Mouse (Mus musculus) layer of hippocampus, adult 2 months (tissue): ENCODE results near the gene Inhba. TPM values are rescaled to one million over a fixed set of nuclear protein-coding genes. Genes with fewer than 3 reads are reported as not detected.

Experiments used
- DNase-seq, 2 experiments: peaks; one replicate each; pipeline ENCODE4 v3.0.0; 2022; ENCODE audit warnings: low spot score in 2 of 2
- H3K27ac ChIP-seq: fragments of 200-600 bp; 2 replicates; pipeline ENCODE4 v1.8.1; 2022
- H3K4me3 ChIP-seq: fragments of 200-600 bp; 2 replicates; pipeline ENCODE4 v1.8.1; 2022; ENCODE audit warnings: mild to moderate bottlenecking
- CTCF ChIP-seq: fragments of 200-600 bp; conservative IDR thresholded peaks from 2 replicates; pipeline ENCODE4 v1.8.1; 2022; ENCODE audit warnings: antibody characterized with exemption, mild to moderate bottlenecking, moderate library complexity
- total RNA-seq, 2 experiments: library from RNA; stranded (reverse); gene quantifications; 2 replicates each; pipeline ENCODE4 v1.2.3; 2021

Inhba gene
- total RNA-seq, 2 experiments from 2014 or later = 11.7 to 11.8 TPM

DNA sequence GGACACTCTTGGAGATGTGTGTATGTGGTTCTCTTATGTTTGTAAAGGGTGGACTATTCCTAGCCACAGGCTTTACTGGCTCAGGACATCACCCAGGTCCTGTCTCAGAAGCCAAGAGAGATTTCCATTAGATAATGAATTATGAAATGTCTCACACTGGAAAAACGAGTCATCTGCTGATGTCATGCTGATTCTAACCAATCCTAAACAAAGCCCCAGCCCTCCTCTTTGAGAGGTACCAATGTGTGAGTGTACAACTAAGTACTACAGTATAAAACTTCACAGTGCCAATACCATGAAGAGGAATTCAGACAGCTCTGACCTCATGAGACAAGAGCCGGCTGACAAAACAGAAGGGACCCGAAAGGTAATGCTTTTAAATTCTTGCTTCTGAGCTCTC is 2.5 kb downstream of the Inhba start:
- no peak overlapping the region for H3K27ac ChIP-seq
- TF ChIP-seq CTCF = no peak
- H3K4me3 ChIP-seq = no peak overlapping the region
- no peak for DNase-seq

- no peak for DNase-seq
- Histone ChIP-seq H3K4me3 (no peak overlapping the region), H3K27ac (no peak overlapping the region; the same call in 1 of the 2 replicates)
- no peak for TF ChIP-seq CTCF
Measured at GRCm38 (mm10) chr13:16016506-16016905, 4.9 kb downstream of the Inhba start.

DNA sequence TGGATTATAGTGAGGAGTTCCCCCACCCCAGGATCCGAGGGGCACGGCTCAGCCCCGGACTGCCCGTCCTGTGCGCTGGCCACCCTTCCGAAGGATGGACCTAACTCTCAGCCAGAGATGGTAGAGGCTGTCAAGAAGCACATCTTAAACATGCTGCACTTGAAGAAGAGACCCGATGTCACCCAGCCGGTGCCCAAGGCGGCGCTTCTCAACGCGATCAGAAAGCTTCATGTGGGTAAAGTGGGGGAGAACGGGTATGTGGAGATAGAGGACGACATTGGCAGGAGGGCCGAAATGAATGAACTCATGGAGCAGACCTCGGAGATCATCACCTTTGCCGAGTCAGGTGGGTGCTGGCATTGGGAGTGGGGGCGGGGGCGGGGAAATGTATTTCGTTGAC is 5.7 kb downstream of the Inhba start:
- peak overlapping the region; percentile 56 for H3K4me3 ChIP-seq
- DNase-seq = no peak
- no peak for TF ChIP-seq CTCF
- H3K27ac ChIP-seq = peak overlapping the region; percentile 80

DNA sequence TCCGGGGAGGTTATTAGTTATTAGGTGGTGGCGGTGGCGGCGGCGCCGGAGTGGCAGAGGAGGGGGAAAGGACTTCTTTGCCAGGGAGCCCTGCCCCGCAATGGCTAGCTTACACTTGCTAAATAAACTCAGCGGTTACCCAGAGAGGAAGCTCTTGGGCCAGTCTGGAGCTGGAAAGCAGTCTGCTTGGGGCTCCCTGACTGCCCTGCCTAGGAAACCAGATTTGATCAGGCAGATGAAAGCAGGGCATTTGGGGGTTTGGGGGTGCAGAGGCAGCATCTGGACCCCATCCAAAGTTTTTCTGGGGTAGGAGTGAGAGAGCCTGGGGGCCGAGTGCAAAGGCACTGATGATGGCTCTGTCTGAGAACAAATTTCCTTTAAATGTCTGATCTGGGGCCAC is 6.1 kb downstream of the Inhba start:
- peak overlapping the region; percentile 80 for H3K27ac ChIP-seq
- no peak for TF ChIP-seq CTCF
- peak in 1 of 2 experiments; percentile 55 for DNase-seq
- peak overlapping the region; percentile 56 for H3K4me3 ChIP-seq

GRCm38 (mm10) chr13:16018807-16019510 is 7.3 kb downstream of the Inhba start:
- DNase-seq = no peak
- no peak for TF ChIP-seq CTCF
- Histone ChIP-seq H3K27ac (peak overlapping the region; percentile 18; the same call in 1 of the 2 replicates), H3K4me3 (peak overlapping the region; percentile 63)

DNA sequence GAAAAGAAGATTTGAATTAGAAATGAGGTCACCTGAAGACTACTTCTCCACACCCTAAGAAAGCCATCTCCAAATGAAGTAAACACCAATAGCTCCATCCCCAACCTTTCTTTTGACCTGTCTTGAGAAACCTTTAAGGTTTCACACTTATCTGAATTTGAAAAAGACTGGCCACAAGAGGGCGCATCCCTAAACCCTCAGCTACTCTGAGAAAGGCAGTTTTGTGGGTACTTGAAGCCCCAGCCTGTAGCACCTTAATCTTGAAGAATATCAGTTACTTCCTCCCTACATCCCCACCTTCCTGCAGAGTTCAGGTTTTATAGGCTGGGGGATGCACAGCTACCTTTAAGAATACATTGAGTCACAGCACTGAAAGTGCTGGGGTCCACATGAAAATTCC is 9.0 kb downstream of the Inhba start:
- peak overlapping the region; percentile 63 for H3K4me3 ChIP-seq
- peak; percentile 84 for TF ChIP-seq CTCF
- DNase-seq = peak in 1 of 2 experiments; percentile 65
- H3K27ac ChIP-seq = peak overlapping the region; percentile 94

- TF ChIP-seq CTCF = no peak
- Histone ChIP-seq H3K27ac (peak overlapping the region; percentile 94), H3K4me3 (peak overlapping the region; percentile 63)
- DNase-seq = peak in 1 of 2 experiments; percentile 52
Measured at GRCm38 (mm10) chr13:16021181-16021580, 9.5 kb downstream of the Inhba start.

DNA sequence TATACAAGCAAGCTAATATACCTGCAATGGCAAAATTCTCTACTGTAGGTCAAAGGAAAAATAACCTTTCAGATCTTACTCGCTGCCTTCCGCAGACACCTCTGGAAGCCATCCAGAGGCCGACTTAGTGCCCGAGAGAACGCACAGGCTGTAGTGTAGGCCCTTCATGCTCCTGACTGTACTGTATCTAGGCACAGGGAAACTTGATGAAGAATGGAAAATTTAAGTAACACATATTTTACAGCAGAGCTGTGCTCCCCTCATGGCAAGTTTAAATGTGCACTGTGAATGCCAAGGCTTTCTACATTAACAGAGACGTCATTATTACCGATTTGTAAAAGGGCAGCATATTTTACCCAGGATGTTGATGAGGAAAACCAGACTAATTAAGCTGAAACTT is 10.2 kb downstream of the Inhba start:
- H3K4me3 ChIP-seq = peak overlapping the region; percentile 63
- peak overlapping the region; percentile 94 for H3K27ac ChIP-seq
- no peak for TF ChIP-seq CTCF
- DNase-seq = no peak

DNA sequence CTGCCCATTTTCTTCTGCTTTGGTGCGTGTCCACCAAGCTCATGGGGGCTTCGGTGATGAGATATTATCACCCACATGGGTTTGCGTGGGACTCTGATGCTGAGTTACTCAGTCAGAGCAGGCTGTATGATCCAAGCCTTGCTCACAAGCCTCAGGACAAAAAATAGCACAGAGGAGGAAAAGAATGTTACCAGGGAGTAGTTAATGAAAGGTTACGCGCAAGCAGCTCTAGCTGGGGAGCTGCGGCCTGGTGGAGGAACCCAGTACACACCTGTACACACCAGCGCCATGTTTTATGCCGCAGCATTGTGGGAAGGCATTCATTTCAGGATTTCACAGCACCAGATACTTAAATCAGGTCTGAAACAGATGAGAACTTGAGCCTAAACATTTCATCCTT is 10.9 kb downstream of the Inhba start:
- Histone ChIP-seq H3K4me3 (peak overlapping the region; percentile 63), H3K27ac (peak overlapping the region; percentile 94)
- TF ChIP-seq CTCF = no peak
- DNase-seq = no peak

DNA sequence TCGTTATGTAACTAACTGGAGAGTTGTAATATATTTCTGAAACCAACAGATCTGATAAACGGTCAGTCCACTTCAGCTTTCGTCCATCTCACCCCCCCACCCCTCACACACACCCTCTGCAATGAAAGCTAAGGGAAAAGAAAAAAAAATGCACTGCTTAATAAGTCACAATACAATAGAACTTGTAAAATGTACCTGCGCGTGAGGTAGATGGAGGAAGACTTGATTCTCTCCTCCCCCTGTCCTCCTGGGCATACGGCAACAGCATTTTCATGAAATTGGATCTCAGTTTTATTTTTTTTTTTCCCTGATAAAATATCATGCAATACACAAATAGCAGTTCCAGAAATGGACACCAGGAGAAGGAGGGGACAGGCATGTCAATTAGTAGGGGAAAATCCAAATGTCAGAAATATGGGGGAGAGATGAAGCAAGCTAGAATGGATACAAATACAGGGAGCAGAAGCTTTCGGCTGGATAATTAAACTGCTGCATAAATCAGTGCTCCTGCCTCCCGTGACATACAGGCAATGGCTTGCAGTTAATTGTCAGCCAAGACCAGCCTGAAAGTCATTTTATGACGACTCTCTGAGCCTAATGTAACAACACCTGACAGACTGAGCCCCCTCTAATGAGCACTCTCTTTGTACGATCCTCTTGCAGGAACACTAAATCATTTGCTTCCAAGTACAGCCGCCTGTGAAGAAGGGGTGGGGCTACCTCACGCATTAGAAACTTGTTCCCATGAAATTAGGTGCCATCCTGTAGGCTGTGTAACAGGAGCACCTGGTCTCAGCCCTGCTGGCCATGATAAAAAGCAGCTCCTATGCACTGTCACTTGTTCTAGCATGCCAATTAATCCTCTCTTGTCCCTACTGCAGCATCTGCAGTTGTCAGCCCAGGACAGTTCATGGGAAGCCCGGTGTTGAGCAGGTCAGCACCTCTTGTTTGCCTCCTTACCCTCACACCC is 11.7 kb downstream of the Inhba start:
- peak; percentile 77 for TF ChIP-seq CTCF
- Histone ChIP-seq H3K27ac (peak overlapping the region; percentile 94), H3K4me3 (peak overlapping the region; percentile 63)
- DNase-seq = peak; percentile 54 to 61

DNA sequence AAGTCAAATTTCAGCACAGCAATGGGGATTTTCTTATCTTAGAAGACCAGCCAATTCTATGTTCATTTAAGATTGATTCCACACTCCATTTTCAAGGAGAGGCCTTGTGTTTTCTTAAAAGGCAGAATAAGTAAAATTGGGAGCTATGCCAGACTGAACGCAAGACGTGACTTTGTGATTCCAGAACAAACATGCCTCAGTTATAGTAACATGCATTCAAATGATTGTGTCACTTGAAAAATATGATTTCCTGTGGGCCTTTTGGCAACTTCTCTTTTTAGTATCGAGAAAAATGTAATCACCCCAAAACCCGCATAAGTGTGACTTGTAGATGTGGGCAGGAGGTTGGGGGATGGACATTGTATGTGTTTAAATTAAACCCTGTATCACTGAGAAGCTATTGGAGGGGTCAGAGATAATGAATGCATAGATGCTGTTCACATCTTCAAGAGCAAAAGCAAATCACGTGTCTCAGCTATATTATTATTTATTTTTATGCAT is 19.0 kb downstream of the Inhba start:
- H3K27ac ChIP-seq = no peak overlapping the region
- no peak overlapping the region for H3K4me3 ChIP-seq
- DNase-seq = no peak
- TF ChIP-seq CTCF = no peak

DNA sequence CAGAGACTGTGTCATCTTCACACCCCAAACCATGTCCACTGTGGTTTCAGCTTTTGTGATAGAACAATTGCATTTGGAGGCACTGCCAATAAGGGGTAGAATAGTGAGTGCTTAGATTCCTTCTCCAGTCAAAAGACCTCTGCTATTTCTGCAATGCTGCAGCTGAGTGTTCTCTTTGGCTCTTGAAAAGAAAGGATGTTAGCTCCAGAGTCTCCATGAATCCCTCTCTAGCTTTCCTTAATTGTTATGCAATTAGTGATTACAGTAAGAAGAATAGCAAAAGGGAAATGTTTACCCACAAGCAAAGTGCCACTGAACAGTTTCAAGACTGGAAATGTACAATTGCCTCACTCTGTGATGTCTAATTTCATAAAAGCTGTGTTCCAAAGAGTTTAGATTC is 20.8 kb downstream of the Inhba start:
- Histone ChIP-seq H3K4me3 (no peak overlapping the region), H3K27ac (no peak overlapping the region)
- no peak for DNase-seq
- TF ChIP-seq CTCF = no peak
